In the genomic region with DNA sequence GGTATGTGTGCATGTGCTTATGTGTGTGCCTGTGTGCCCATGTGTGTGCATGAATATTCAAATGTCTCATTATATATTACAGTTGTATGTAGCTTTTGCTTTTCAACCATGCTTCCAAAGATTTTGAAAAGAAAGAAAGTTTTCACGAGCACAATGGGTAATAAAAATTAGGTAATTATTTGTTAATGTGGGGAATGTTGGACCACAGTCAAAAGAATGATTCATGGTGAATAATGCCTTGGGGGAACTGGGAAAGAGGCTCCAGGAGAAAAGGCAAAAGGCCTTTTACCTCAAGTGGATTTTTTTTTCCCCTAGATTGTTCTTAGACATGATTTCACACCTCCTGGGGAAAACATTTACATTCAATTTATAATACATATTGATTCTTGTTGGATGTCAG, we compare ENCODE assay signal across 26 mouse cellular contexts.
"Had no signal": no experiment of that assay in that cellular context is flagged by ENCODE, and none has a peak within 500 bp of the region (broad histone marks: within the 10 kb centered on the region; RNA-seq: fewer than 3 reads in every experiment).

No protein-coding gene starts in this region.

- H3K36me3 ChIP-seq: heart, embryonic 10.5 days; heart, embryonic 12.5 days; hindbrain, embryonic 10.5 days; hindbrain, embryonic 12.5 days; intestine, embryonic 15.5 days; limb, embryonic 13.5 days; limb, embryonic 15.5 days; liver, embryonic 13.5 days; liver, embryonic 15.5 days had no signal

- H3K27ac ChIP-seq: heart, embryonic 10.5 days; hindbrain, embryonic 10.5 days; hindbrain, embryonic 12.5 days; hindbrain, embryonic 14.5 days; intestine, embryonic 15.5 days; limb, embryonic 13.5 days; limb, embryonic 15.5 days; liver, embryonic 13.5 days; liver, embryonic 15.5 days had no signal

- ATAC-seq: hindbrain, embryonic 16.5 days; inflammation-experienced regulatory T-cells, adult 6 months; intestine, embryonic 15.5 days; intestine, postnatal 0 days had no signal

- H3K4me2 ChIP-seq: heart, embryonic 12.5 days; hindbrain, embryonic 12.5 days; hindbrain, embryonic 14.5 days; intestine, embryonic 15.5 days; limb, embryonic 13.5 days; limb, embryonic 15.5 days; liver, embryonic 11.5 days; liver, embryonic 13.5 days; liver, embryonic 15.5 days had no signal

- H3K27me3 ChIP-seq: heart, embryonic 12.5 days; hindbrain, embryonic 12.5 days; intestine, embryonic 15.5 days; limb, embryonic 13.5 days; limb, embryonic 15.5 days; liver, embryonic 13.5 days; liver, embryonic 15.5 days had no signal

- H3K4me3 ChIP-seq: heart, embryonic 10.5 days; heart, embryonic 12.5 days; hindbrain, embryonic 10.5 days; hindbrain, embryonic 12.5 days; intestine, embryonic 15.5 days; limb, embryonic 13.5 days; limb, embryonic 15.5 days; liver, embryonic 13.5 days; liver, embryonic 15.5 days had no signal

- H3K9ac ChIP-seq: heart, embryonic 12.5 days; hindbrain, embryonic 12.5 days; hindbrain, embryonic 14.5 days; intestine, embryonic 15.5 days; limb, embryonic 13.5 days; limb, embryonic 15.5 days; liver, embryonic 13.5 days; liver, embryonic 15.5 days had no signal

- H3K4me1 ChIP-seq: heart, embryonic 10.5 days; heart, embryonic 12.5 days; hindbrain, embryonic 10.5 days; hindbrain, embryonic 12.5 days; intestine, embryonic 15.5 days; limb, embryonic 13.5 days; limb, embryonic 15.5 days; liver, embryonic 13.5 days; liver, embryonic 15.5 days had no signal

- DNase-seq: gastrocnemius, postnatal 10 days; gastrocnemius, postnatal 25 days; heart, adult 18-20 months; heart, postnatal 10 days; heart, postnatal 4 days; kidney, adult 18-20 months; kidney, adult 8-10 months; kidney, postnatal 10 days; kidney, postnatal 25 days; layer of hippocampus, adult 9-11 months; layer of hippocampus, postnatal 36 days; left cerebral cortex, postnatal 4 days; liver, embryonic 13.5 days had no signal

- H3K9me3 ChIP-seq: heart, embryonic 10.5 days; heart, embryonic 12.5 days; hindbrain, embryonic 10.5 days; hindbrain, embryonic 12.5 days; intestine, embryonic 15.5 days; limb, embryonic 13.5 days; limb, embryonic 15.5 days; liver, embryonic 13.5 days; liver, embryonic 15.5 days had no signal
